Mouse (Mus musculus): ENCODE data around the gene Pax6. TPM values are rescaled to one million over a fixed set of nuclear protein-coding genes. Genes with fewer than 3 reads are reported as not detected.

The Pax6 gene
- total RNA-seq, 2 experiments from 2014 or later = 10.5 to 13.5 TPM

GRCm38 (mm10) chr2:105689304-105689770 is 20.6 kb downstream of the Pax6 start:
- peak overlapping the region; percentile 44; the same call in 1 of the 2 replicates for H3K27ac ChIP-seq
- DNase-seq (ENCODE audit: low spot score in 2 of 2) = no peak
- peak overlapping the region; percentile 43 for H3K4me3 ChIP-seq
- TF ChIP-seq CTCF (conservative IDR thresholded peaks at IDR 0.05) = no peak

GRCm38 (mm10) chr2:105689771-105690639 is 21.3 kb downstream of the Pax6 start:
- peak overlapping the region; percentile 43 for H3K4me3 ChIP-seq

GRCm38 (mm10) chr2:105691296-105691695 is 22.6 kb downstream of the Pax6 start:
- DNase-seq (ENCODE audit: low spot score in 2 of 2) = no peak
- H3K27ac ChIP-seq = no peak overlapping the region
- H3K4me3 ChIP-seq = no peak overlapping the region
- TF ChIP-seq CTCF (conservative IDR thresholded peaks at IDR 0.05) = no peak

More at GRCm38 (mm10) chr2:105689771-105690639, 21.3 kb downstream of the Pax6 start:
- DNase-seq (ENCODE audit: low spot score in 2 of 2) = no peak
- H3K27ac ChIP-seq = peak overlapping the region; percentile 59
- TF ChIP-seq CTCF (conservative IDR thresholded peaks at IDR 0.05) = no peak

GRCm38 (mm10) chr2:105697741-105698140 is 29.0 kb downstream of the Pax6 start:
- no peak overlapping the region for H3K27ac ChIP-seq
- no peak for DNase-seq (ENCODE audit: low spot score in 2 of 2)
- TF ChIP-seq CTCF (conservative IDR thresholded peaks at IDR 0.05) = no peak
- no peak overlapping the region for H3K4me3 ChIP-seq

- DNase-seq (ENCODE audit: low spot score in 2 of 2) = no peak
- H3K27ac ChIP-seq = no peak overlapping the region
- no peak for TF ChIP-seq CTCF (conservative IDR thresholded peaks at IDR 0.05)
- no peak overlapping the region for H3K4me3 ChIP-seq
Observed at GRCm38 (mm10) chr2:105698631-105699030, 29.9 kb downstream of the Pax6 start.

GRCm38 (mm10) chr2:105701781-105702180 is 33.1 kb downstream of the Pax6 start:
- H3K27ac ChIP-seq = no peak overlapping the region
- H3K4me3 ChIP-seq = no peak overlapping the region
- DNase-seq (ENCODE audit: low spot score in 2 of 2) = no peak
- no peak for TF ChIP-seq CTCF (conservative IDR thresholded peaks at IDR 0.05)

- DNase-seq (ENCODE audit: low spot score in 2 of 2) = no peak
- TF ChIP-seq CTCF (conservative IDR thresholded peaks at IDR 0.05) = no peak
- Histone ChIP-seq H3K4me3 (no peak overlapping the region), H3K27ac (no peak overlapping the region)
Observed at GRCm38 (mm10) chr2:105702586-105702985, 33.9 kb downstream of the Pax6 start.

- no peak for DNase-seq (ENCODE audit: low spot score in 2 of 2)
- no peak for TF ChIP-seq CTCF (conservative IDR thresholded peaks at IDR 0.05)
- Histone ChIP-seq H3K4me3 (no peak overlapping the region), H3K27ac (no peak overlapping the region)
Observed at GRCm38 (mm10) chr2:105705320-105705719, 36.6 kb downstream of the Pax6 start.

GRCm38 (mm10) chr2:105709126-105709525 is 40.4 kb downstream of the Pax6 start:
- Histone ChIP-seq H3K27ac (no peak overlapping the region), H3K4me3 (no peak overlapping the region)
- no peak for DNase-seq (ENCODE audit: low spot score in 2 of 2)
- no peak for TF ChIP-seq CTCF (conservative IDR thresholded peaks at IDR 0.05)

GRCm38 (mm10) chr2:105710511-105710910 is 41.8 kb downstream of the Pax6 start:
- no peak for TF ChIP-seq CTCF (conservative IDR thresholded peaks at IDR 0.05)
- H3K4me3 ChIP-seq = no peak overlapping the region
- H3K27ac ChIP-seq = no peak overlapping the region
- DNase-seq (ENCODE audit: low spot score in 2 of 2) = no peak

GRCm38 (mm10) chr2:105715409-105716115 is 46.9 kb downstream of the Pax6 start:
- peak in 1 of 2 experiments; percentile 11 for DNase-seq (ENCODE audit: low spot score in 2 of 2)
- no peak for TF ChIP-seq CTCF (conservative IDR thresholded peaks at IDR 0.05)
- peak overlapping the region; percentile 79 for H3K27ac ChIP-seq
- no peak overlapping the region for H3K4me3 ChIP-seq

- no peak for DNase-seq (ENCODE audit: low spot score in 2 of 2)
- TF ChIP-seq CTCF (conservative IDR thresholded peaks at IDR 0.05) = no peak
- H3K4me3 ChIP-seq = no peak overlapping the region
- no peak overlapping the region for H3K27ac ChIP-seq
Observed at GRCm38 (mm10) chr2:105726657-105727056, 58.0 kb downstream of the Pax6 start.

GRCm38 (mm10) chr2:105730704-105731103 is 62.0 kb downstream of the Pax6 start:
- no peak overlapping the region for H3K27ac ChIP-seq
- no peak for TF ChIP-seq CTCF (conservative IDR thresholded peaks at IDR 0.05)
- no peak overlapping the region for H3K4me3 ChIP-seq
- no peak for DNase-seq (ENCODE audit: low spot score in 2 of 2)

All from layer of hippocampus, adult 2 months (tissue).